Mouse (Mus musculus) liver, embryonic 11.5 days (tissue): Measurements from ENCODE around the gene Riok2. TPM values are rescaled to one million over a fixed set of nuclear protein-coding genes. Genes with fewer than 3 reads are reported as not detected.
"Not testable (repeated sequence)": the region's sequence is repeated elsewhere in the genome, so short reads cannot be mapped to it uniquely, and the experiment has no call there.

ENCODE experiments used
- ATAC-seq: fragments of 200-750 bp; cut with Nextera tagmentation; replicated peaks from 2 replicates; pipeline ENCODE4 v1.8.0; 2017; ENCODE audit warnings: moderate number of reproducible peaks, mild to moderate bottlenecking, moderate TSS enrichment, moderate library complexity; ENCODE audit not compliant: low FRiP score
- DNase-seq: peaks from one replicate; pipeline ENCODE4 v3.0.0-alpha.2; 2017; ENCODE audit warnings: low spot score
- H3K27ac ChIP-seq: fragments of 300-500 bp; sonication (generic); 2 replicates; pipeline ENCODE4 v1.5.1; 2014; ENCODE audit warnings: mild to moderate bottlenecking, low read depth, low read length, control low read depth
- H3K27me3 ChIP-seq: fragments of 300-500 bp; sonication (generic); replicated peaks from 2 replicates; pipeline ENCODE4 v1.6.1; 2014; ENCODE audit warnings: low read length, mixed read lengths; ENCODE audit not compliant: control insufficient read depth, insufficient read depth
- H3K36me3 ChIP-seq: fragments of 300-500 bp; sonication (generic); 2 replicates; pipeline ENCODE4 v1.6.1; 2014; ENCODE audit warnings: mild to moderate bottlenecking, low read length, moderate library complexity, mixed read lengths; ENCODE audit not compliant: control insufficient read depth, insufficient read depth
- H3K4me1 ChIP-seq: fragments of 300-500 bp; sonication (generic); replicated peaks from 2 replicates; pipeline ENCODE4 v1.6.1; 2014; ENCODE audit warnings: low read length, mixed read lengths; ENCODE audit not compliant: control insufficient read depth, insufficient read depth
- H3K4me2 ChIP-seq: fragments of 300-500 bp; sonication (generic); 2 replicates; pipeline ENCODE4 v1.6.1; 2014; ENCODE audit warnings: mild to moderate bottlenecking, control low read depth, moderate library complexity
- H3K4me3 ChIP-seq: fragments of 300-500 bp; sonication (generic); 2 replicates; pipeline ENCODE4 v1.5.1; 2014; ENCODE audit warnings: low read depth, low read length, control low read depth
- H3K9ac ChIP-seq: fragments of 300-500 bp; sonication (generic); 2 replicates; pipeline ENCODE4 v1.6.1; 2014; ENCODE audit warnings: low read depth, low read length, control low read depth
- H3K9me3 ChIP-seq: fragments of 300-500 bp; sonication (generic); 2 replicates; pipeline ENCODE4 v1.6.1; 2016; ENCODE audit warnings: low read length, inconsistent platforms, mixed read lengths; ENCODE audit not compliant: control insufficient read depth
- WGBS: fragments of 180-500 bp; shearing (Covaris S2); extraction: QIAGEN DNeasy Blood & Tissue Kit; methylation state at CpG from one replicate; pipeline ENCODE4 v1.1.7; 2014; 5-methylcytosine and 5-hydroxymethylcytosine counted together
- polyA plus RNA-seq: library from polyadenylated mRNA; unstranded; fragments of >200 nt; fragmentation: Nextera tagmentation; extraction: Ambion mirVana; gene quantifications from 2 replicates; pipeline ENCODE4 v1.2.1, GENCODE M21; 2014

Gene Riok2
- polyA plus RNA-seq, result 29.6 and 31.6 TPM in 2 replicates

DNA sequence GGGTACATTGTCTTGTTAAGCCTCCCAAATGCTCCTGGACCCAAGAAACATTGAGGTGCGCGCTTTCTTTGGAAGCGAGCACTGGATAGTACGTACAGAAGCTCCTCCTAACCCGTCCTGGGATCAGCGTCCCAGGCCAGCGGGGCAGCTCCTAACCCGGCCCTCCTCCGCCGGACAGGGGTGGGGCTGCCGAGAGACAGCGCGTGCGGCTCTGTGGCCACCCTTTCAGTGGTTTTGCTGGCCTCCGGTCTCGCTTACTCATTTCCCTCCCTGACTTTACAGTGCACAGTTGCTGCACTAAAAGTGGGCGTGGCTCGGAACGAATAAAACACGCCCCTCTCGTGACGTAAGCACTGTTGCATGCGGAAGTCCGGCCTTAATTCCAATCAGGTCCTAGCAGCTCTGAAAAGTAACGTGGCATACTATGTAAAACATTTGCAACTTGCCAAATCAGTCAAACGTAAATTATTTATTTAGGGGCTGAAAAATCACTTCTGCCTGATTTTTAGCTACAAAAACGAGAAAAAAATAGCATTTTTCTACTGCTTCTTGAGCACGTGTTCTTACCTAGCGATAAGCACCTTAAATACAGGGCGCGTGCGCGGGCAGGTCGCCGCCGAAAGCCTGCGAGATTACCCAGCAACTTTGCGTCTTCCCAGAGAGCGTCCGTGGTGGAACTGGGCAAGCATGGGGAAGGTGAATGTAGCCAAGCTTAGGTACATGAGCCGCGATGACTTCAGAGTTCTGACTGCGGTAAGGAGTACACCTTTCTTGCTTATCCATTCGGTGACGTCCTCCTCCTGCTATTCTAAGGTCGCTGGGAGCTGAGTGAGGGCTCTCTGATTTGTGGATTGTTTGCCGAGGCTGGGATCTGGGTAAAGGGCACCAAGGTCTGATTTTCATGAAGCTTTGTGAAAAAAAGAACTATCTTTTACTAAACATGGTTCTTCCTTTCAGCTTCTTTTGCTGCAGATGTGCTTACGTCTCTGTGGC, at the start of gene Riok2:
Gene Riok2, plus strand, starts transcription at position 392 of the 993 bp plus-strand sequence.
- H3K4me3 ChIP-seq, result peak within 1 kb of the TSS; percentile 67
- DNase-seq (peak; percentile 85), ATAC-seq (peak; percentile 97)
- H3K4me1 ChIP-seq, result 0 out of 2 replicates have a peak, but pooled peaks cover 3% of the 10 kb centered on the region
- H3K9me3 ChIP-seq, result no peaks in the 10 kb centered on the region
- peaks cover 5% of the 10 kb centered on the region; the same call in 1 of the 2 replicates for H3K36me3 ChIP-seq
- no peaks in the 10 kb centered on the region for H3K27me3 ChIP-seq
- H3K27ac ChIP-seq, result peak within 1 kb of the TSS; percentile 76
- peak within 1 kb of the TSS; percentile 76 for H3K4me2 ChIP-seq
- peak within 1 kb of the TSS; percentile 89 for H3K9ac ChIP-seq
- under 1% methylated on average over 48 of the region's 48 CpGs for WGBS

GRCm38 (mm10) chr17:17326022-17326421, 48.1 kb upstream of the Riok2 start:
- H3K9ac ChIP-seq, H3K4me1 ChIP-seq, H3K36me3 ChIP-seq, H3K4me3 ChIP-seq, H3K27ac ChIP-seq, DNase-seq, H3K4me2 ChIP-seq, ATAC-seq, H3K9me3 ChIP-seq, H3K27me3 ChIP-seq: not testable (repeated sequence)
- 88% methylated on average over 1 of the region's 1 CpGs for WGBS

DNA sequence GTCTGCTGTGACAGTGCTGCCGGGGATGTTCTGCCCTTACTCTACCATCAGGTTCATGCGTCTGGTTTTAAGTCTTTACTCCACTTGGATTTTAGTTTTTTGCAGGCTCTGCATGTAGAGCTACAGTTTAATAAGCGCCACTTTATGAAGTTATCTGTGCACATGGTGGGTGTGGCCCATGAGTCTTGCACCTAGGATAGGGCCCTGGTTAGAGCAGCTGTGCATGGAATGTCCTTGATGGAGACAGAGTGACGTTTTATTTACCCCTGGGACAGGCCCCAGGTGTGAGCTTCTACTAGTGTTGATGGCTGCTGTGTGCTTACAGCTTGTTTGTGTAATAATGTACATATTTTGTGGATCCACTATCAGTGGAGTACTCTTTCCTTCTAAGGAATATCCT, 47.5 kb upstream of the Riok2 start:
- WGBS, result 82% methylated on average over 4 of the region's 4 CpGs
- DNase-seq, result no peak
- Histone ChIP-seq H3K9me3 (no peaks in the 10 kb centered on the region), H3K36me3 (no peaks in the 10 kb centered on the region), H3K4me2 (no peak overlapping the region), H3K9ac (no peak overlapping the region), H3K27me3 (no peaks in the 10 kb centered on the region), H3K27ac (no peak overlapping the region), H3K4me1 (no peaks in the 10 kb centered on the region), H3K4me3 (no peak overlapping the region)
- no peak for ATAC-seq

GRCm38 (mm10) chr17:17345374-17346183, 28.5 kb upstream of the Riok2 start:
- not testable (repeated sequence) for DNase-seq, H3K4me1 ChIP-seq, H3K27me3 ChIP-seq, H3K9ac ChIP-seq, H3K27ac ChIP-seq, H3K9me3 ChIP-seq, H3K36me3 ChIP-seq
- 3% methylated on average over 27 of the region's 40 CpGs for WGBS
- peak; percentile 57 for ATAC-seq
- Histone ChIP-seq H3K4me2 (peak overlapping the region; percentile 51), H3K4me3 (peak overlapping the region; percentile 20; the same call in 1 of the 2 replicates)

DNA sequence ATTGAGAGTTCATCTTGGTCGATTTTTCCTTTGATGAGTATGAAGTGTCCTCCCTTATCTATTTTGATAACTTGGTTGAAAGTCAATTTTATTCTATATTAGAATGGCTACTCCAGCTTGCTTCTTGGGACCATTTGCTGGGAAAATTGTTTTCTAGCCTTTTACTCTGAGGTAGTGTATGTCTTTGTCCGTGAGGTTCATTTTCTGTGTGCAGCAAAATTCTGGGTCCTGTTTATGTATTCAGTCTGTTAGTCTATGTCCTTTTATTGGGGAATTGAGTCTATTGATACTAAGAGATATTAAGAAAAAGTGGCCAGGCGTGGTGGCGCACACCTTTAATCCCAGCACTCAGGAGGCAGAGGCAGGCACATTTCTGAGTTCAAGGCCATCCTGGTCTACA, 27.8 kb upstream of the Riok2 start:
- not testable (repeated sequence) for DNase-seq, H3K27ac ChIP-seq, ATAC-seq, H3K36me3 ChIP-seq, H3K4me1 ChIP-seq, H3K9ac ChIP-seq, H3K9me3 ChIP-seq, H3K27me3 ChIP-seq
- 36% methylated on average over 4 of the region's 4 CpGs for WGBS
- Histone ChIP-seq H3K4me3 (peak overlapping the region; percentile 20; the same call in 1 of the 2 replicates), H3K4me2 (peak overlapping the region; percentile 51)

- H3K9ac ChIP-seq, result peak overlapping the region; percentile 89
- DNase-seq, result no peak
- peaks cover 5% of the 10 kb centered on the region; the same call in 1 of the 2 replicates for H3K36me3 ChIP-seq
- 0 out of 2 replicates have a peak, but pooled peaks cover 3% of the 10 kb centered on the region for H3K4me1 ChIP-seq
- H3K9me3 ChIP-seq, result no peaks in the 10 kb centered on the region
- H3K4me3 ChIP-seq, result peak overlapping the region; percentile 67
- peak overlapping the region; percentile 76 for H3K4me2 ChIP-seq
- H3K27me3 ChIP-seq, result no peaks in the 10 kb centered on the region
- ATAC-seq, result no peak; the same call in 1 of the 2 replicates
- 4% methylated on average over 6 of the region's 6 CpGs for WGBS
- peak overlapping the region; percentile 76 for H3K27ac ChIP-seq
These were observed 575 bp upstream of the Riok2 start for GRCm38 (mm10) chr17:17373550-17373917.

DNA sequence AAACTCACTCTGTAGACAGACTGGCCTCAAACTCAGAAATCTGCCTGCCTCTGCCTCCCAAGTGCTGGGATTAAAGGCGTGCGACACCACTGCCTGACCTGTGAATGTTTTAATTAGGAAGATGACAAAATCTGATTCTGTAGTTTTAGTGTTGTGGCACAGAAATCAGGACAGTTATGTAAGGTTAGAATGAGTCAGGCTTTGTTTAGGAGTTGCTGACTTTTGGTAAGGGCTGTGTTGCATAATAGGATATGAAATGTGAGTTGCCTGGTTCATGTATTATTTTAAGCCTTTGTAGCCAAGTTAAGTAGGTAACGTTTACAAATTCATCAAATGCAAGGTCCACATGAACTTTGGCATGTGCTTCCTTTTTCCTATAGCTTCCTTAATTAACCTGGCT, 1.5 kb downstream of the Riok2 start:
- H3K36me3 ChIP-seq, result peaks cover 5% of the 10 kb centered on the region; the same call in 1 of the 2 replicates
- peak overlapping the region; percentile 67 for H3K4me3 ChIP-seq
- H3K27me3 ChIP-seq, result no peaks in the 10 kb centered on the region
- H3K27ac ChIP-seq, result no peak overlapping the region
- no peak overlapping the region for H3K9ac ChIP-seq
- no peaks in the 10 kb centered on the region for H3K9me3 ChIP-seq
- DNase-seq (no peak), ATAC-seq (no peak)
- H3K4me2 ChIP-seq, result peak overlapping the region; percentile 76
- WGBS, result 73% methylated on average over 3 of the region's 3 CpGs
- 0 out of 2 replicates have a peak, but pooled peaks cover 3% of the 10 kb centered on the region for H3K4me1 ChIP-seq

DNA sequence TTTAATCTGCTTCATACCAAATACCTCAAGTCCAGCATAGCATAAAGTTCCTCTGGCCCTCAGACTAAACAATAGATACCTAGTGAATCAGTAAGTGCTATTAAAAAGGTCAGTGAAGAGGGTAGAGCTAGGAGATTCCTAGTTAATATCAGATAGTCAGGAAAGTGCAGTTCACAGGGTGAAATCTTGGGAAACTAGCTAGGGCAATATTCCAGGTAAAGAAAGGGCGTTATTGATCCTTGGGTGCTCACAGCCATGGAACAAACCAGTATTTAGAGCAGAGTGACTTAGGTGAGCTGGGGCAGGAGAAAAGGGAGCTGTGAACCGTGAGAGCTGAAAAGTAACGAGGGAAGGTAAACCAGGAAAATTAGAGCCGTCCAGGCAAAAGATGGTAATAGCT, 9.6 kb downstream of the Riok2 start:
- no peaks in the 10 kb centered on the region for H3K4me1 ChIP-seq
- peaks cover 32% of the 10 kb centered on the region for H3K36me3 ChIP-seq
- H3K9ac ChIP-seq, result no peak overlapping the region
- no peak overlapping the region for H3K4me3 ChIP-seq
- H3K9me3 ChIP-seq, result no peaks in the 10 kb centered on the region
- DNase-seq, result no peak
- no peak overlapping the region for H3K27ac ChIP-seq
- no peak for ATAC-seq
- H3K27me3 ChIP-seq, result no peaks in the 10 kb centered on the region
- 96% methylated on average over 4 of the region's 4 CpGs for WGBS
- no peak overlapping the region for H3K4me2 ChIP-seq
